Mouse (Mus musculus) forebrain, postnatal 0 days (tissue): ENCODE data around the gene Slc9a2. TPM values are rescaled to one million over a fixed set of nuclear protein-coding genes. Genes with fewer than 3 reads are reported as not detected.

Source experiments
- ATAC-seq: fragments of 200-750 bp; cut with Nextera tagmentation; 2 replicates; pipeline ENCODE4 v1.8.0; 2017; ENCODE audit warnings: mild to moderate bottlenecking, moderate library complexity
- DNase-seq: peaks from one replicate; pipeline ENCODE4 v3.0.0-alpha.2; 2015
- H3K27ac ChIP-seq: fragments of 300-500 bp; sonication (generic); 2 replicates; pipeline ENCODE4 v1.5.1; 2014; ENCODE audit warnings: low read depth, mild to moderate bottlenecking, antibody characterized with exemption, low read length, moderate library complexity, mixed read lengths
- H3K27me3 ChIP-seq: fragments of 300-500 bp; sonication (generic); 2 replicates; pipeline ENCODE4 v1.6.1; 2014; ENCODE audit warnings: mild to moderate bottlenecking, low read length, mixed read lengths; ENCODE audit not compliant: insufficient read depth
- H3K36me3 ChIP-seq: fragments of 300-500 bp; sonication (generic); 2 replicates; pipeline ENCODE4 v1.6.1; 2014; ENCODE audit warnings: mild to moderate bottlenecking, moderate library complexity; ENCODE audit not compliant: insufficient read depth
- H3K4me1 ChIP-seq: fragments of 300-500 bp; sonication (generic); 2 replicates; pipeline ENCODE4 v1.6.1; 2014; ENCODE audit warnings: antibody characterized with exemption; ENCODE audit not compliant: insufficient read depth
- H3K4me2 ChIP-seq: fragments of 300-500 bp; sonication (generic); 2 replicates; pipeline ENCODE4 v1.6.1; 2014; ENCODE audit warnings: low read depth, mild to moderate bottlenecking, moderate library complexity
- H3K4me3 ChIP-seq: fragments of 300-500 bp; sonication (generic); 2 replicates; pipeline ENCODE4 v1.5.1; 2014; ENCODE audit warnings: low read depth, low read length, mixed read lengths
- H3K9ac ChIP-seq: fragments of 300-500 bp; sonication (generic); 2 replicates; pipeline ENCODE4 v1.6.1; 2014; ENCODE audit warnings: mild to moderate bottlenecking
- H3K9me3 ChIP-seq: fragments of 300-500 bp; sonication (generic); 2 replicates; pipeline ENCODE4 v1.6.1; 2016; ENCODE audit warnings: low read length
- CTCF ChIP-seq: sonication (generic); IDR thresholded peaks from 2 replicates; pipeline ENCODE4 v1.5.1; 2016; ENCODE audit warnings: antibody characterized with exemption, control low read depth, low read depth
- WGBS: fragments of 180-500 bp; shearing (Covaris S2); extraction: QIAGEN DNeasy Blood & Tissue Kit; methylation state at CpG from one replicate; pipeline ENCODE4 v1.1.7; 2014; 5-methylcytosine and 5-hydroxymethylcytosine counted together
- polyA plus RNA-seq: library from polyadenylated mRNA; unstranded; fragments of >200 nt; fragmentation: Nextera tagmentation; extraction: Ambion mirVana; gene quantifications from 2 replicates; pipeline ENCODE4 v1.2.1, GENCODE M21; 2015
- total RNA-seq: library from RNA; depleted of rRNA; stranded (reverse); fragments of >200 nt; gene quantifications from 2 replicates; pipeline ENCODE4 v1.2.3, GENCODE M21; 2014

Gene Slc9a2
- total and polyA plus RNA-seq, 2 experiments from 2014 or later = 0.57 to 1.6 TPM

GRCm38 (mm10) chr1:40785876-40786445, 105.6 kb downstream of the Slc9a2 start:
- no peaks in the 10 kb centered on the region for H3K9me3 ChIP-seq
- no peak for DNase-seq
- no peak overlapping the region for H3K9ac ChIP-seq
- no peak overlapping the region for H3K27ac ChIP-seq
- H3K27me3 ChIP-seq = no peaks in the 10 kb centered on the region
- 90% methylated on average over 11 of the region's 11 CpGs for WGBS
- H3K4me1 ChIP-seq = peaks cover 2% of the 10 kb centered on the region; the same call in 1 of the 2 replicates
- TF ChIP-seq CTCF = no peak
- H3K4me2 ChIP-seq = no peak overlapping the region
- H3K4me3 ChIP-seq = no peak overlapping the region
- H3K36me3 ChIP-seq = peaks cover 19% of the 10 kb centered on the region
- no peak for ATAC-seq

- H3K4me2 ChIP-seq = peak overlapping the region; percentile 64; the same call in 1 of the 2 replicates
Observed at GRCm38 (mm10) chr1:40788956-40789355, 108.6 kb downstream of the Slc9a2 start.

GRCm38 (mm10) chr1:40789666-40790233, 109.4 kb downstream of the Slc9a2 start:
- WGBS = 7% methylated on average over 5 of the region's 5 CpGs
- peak overlapping the region; percentile 55 for H3K4me3 ChIP-seq
- peak overlapping the region; percentile 64 for H3K4me2 ChIP-seq
- peaks cover 5% of the 10 kb centered on the region; the same call in 1 of the 2 replicates for H3K4me1 ChIP-seq
- no peak for TF ChIP-seq CTCF
- H3K9me3 ChIP-seq = no peaks in the 10 kb centered on the region
- peak; percentile 55 for DNase-seq
- no peaks in the 10 kb centered on the region for H3K27me3 ChIP-seq
- peak; percentile 44 for ATAC-seq
- peaks cover 3% of the 10 kb centered on the region; the same call in 1 of the 2 replicates for H3K36me3 ChIP-seq
- H3K9ac ChIP-seq = peak overlapping the region; percentile 57; the same call in 1 of the 2 replicates
- peak overlapping the region; percentile 51; the same call in 1 of the 2 replicates for H3K27ac ChIP-seq

More at GRCm38 (mm10) chr1:40788956-40789355, 108.6 kb downstream of the Slc9a2 start:
- H3K36me3 ChIP-seq = peaks cover 9% of the 10 kb centered on the region
- WGBS = 57% methylated on average over 6 of the region's 6 CpGs
- H3K27ac ChIP-seq = peak overlapping the region; percentile 72
- H3K9ac ChIP-seq = no peak overlapping the region
- ATAC-seq = peak; percentile 73
- H3K27me3 ChIP-seq = no peaks in the 10 kb centered on the region
- peak; percentile 73 for DNase-seq
- H3K4me1 ChIP-seq = peaks cover 5% of the 10 kb centered on the region; the same call in 1 of the 2 replicates
- no peak for TF ChIP-seq CTCF
- H3K9me3 ChIP-seq = no peaks in the 10 kb centered on the region
- no peak overlapping the region for H3K4me3 ChIP-seq

GRCm38 (mm10) chr1:40790324-40791141, 110.2 kb downstream of the Slc9a2 start, which contains the start of gene Mfsd9:
Mfsd9 (minus strand) TSS chr1:40790687.
- TF ChIP-seq CTCF = no peak
- ATAC-seq (peak; percentile 90), DNase-seq (peak; percentile 94)
- peaks cover 5% of the 10 kb centered on the region; the same call in 1 of the 2 replicates for H3K4me1 ChIP-seq
- no peaks in the 10 kb centered on the region for H3K9me3 ChIP-seq
- WGBS = 11% methylated on average over 38 of the region's 38 CpGs
- peak within 1 kb of the TSS; percentile 57 for H3K9ac ChIP-seq
- no peaks in the 10 kb centered on the region; the same call in 1 of the 2 replicates for H3K36me3 ChIP-seq
- peak within 1 kb of the TSS; percentile 55 for H3K4me3 ChIP-seq
- H3K27me3 ChIP-seq = no peaks in the 10 kb centered on the region
- H3K27ac ChIP-seq = peak within 1 kb of the TSS; percentile 51; the same call in 1 of the 2 replicates
- peak within 1 kb of the TSS; percentile 64 for H3K4me2 ChIP-seq

- H3K4me2 ChIP-seq = no peak overlapping the region
- ATAC-seq (no peak), DNase-seq (no peak)
- H3K27me3 ChIP-seq = no peaks in the 10 kb centered on the region
- H3K4me1 ChIP-seq = peaks cover 5% of the 10 kb centered on the region; the same call in 1 of the 2 replicates
- no peak overlapping the region for H3K4me3 ChIP-seq
- no peaks in the 10 kb centered on the region for H3K36me3 ChIP-seq
- no peak overlapping the region for H3K27ac ChIP-seq
- 100% methylated on average over 1 of the region's 1 CpGs for WGBS
- no peak overlapping the region for H3K9ac ChIP-seq
- no peak for TF ChIP-seq CTCF
- H3K9me3 ChIP-seq = no peaks in the 10 kb centered on the region
Observed at GRCm38 (mm10) chr1:40795508-40795907, 115.1 kb downstream of the Slc9a2 start.

- no peaks in the 10 kb centered on the region for H3K4me1 ChIP-seq
- 14% methylated on average over 5 of the region's 5 CpGs for WGBS
- H3K4me2 ChIP-seq = no peak overlapping the region
- H3K4me3 ChIP-seq = no peak overlapping the region
- H3K9me3 ChIP-seq = no peaks in the 10 kb centered on the region
- no peak overlapping the region for H3K9ac ChIP-seq
- H3K27me3 ChIP-seq = no peaks in the 10 kb centered on the region
- H3K36me3 ChIP-seq = no peaks in the 10 kb centered on the region
- no peak overlapping the region for H3K27ac ChIP-seq
- DNase-seq (peak; percentile 75), ATAC-seq (peak; percentile 71; the same call in 1 of the 2 replicates)
- peak; percentile 78 for TF ChIP-seq CTCF
Observed at GRCm38 (mm10) chr1:40797348-40797747, 117.0 kb downstream of the Slc9a2 start.
